In genomic region chr14:47298819-47299261, GRCm38 (mm10) we compare ENCODE assay signal across 8 mouse cellular contexts. TPM values are rescaled to one million over a fixed set of nuclear protein-coding genes. Genes with fewer than 3 reads are reported as not detected.
A peak's percentile ranks its signal among the peaks of the same experiment; 100 is the strongest.
DNase-seq lines count a peak whose midpoint lies in the region; ATAC-seq and TF ChIP-seq lines count a peak whose summit lies in the region.

No protein-coding gene starts in this region.

- peaks cover 19% of the 10 kb centered on the region for H3K36me3 ChIP-seq in ES-Bruce4 (ENCODE audit: control insufficient read depth, insufficient read depth, low read length, poor library complexity, severe bottlenecking)
- peaks cover 40% of the 10 kb centered on the region for H3K36me3 ChIP-seq in embryonic facial prominence, embryonic 10.5 days (replicated peaks)
- peaks cover 5% of the 10 kb centered on the region; the same call in 1 of the 2 replicates for H3K36me3 ChIP-seq in heart, embryonic 16.5 days (ENCODE audit: control insufficient read depth, insufficient read depth)
- H3K36me3 ChIP-seq in thymus, adult 2 months (ENCODE audit: control insufficient read depth, insufficient read depth, low read length): 0 out of 2 replicates have a peak, but pooled peaks cover 3% of the 10 kb centered on the region

- no peaks in the 10 kb centered on the region for H3K9me3 ChIP-seq in ES-Bruce4 (replicated peaks; ENCODE audit: control insufficient read depth, insufficient read depth, low read length, poor library complexity, severe bottlenecking)
- no peaks in the 10 kb centered on the region for H3K9me3 ChIP-seq in embryonic facial prominence, embryonic 10.5 days
- no peaks in the 10 kb centered on the region for H3K9me3 ChIP-seq in heart, embryonic 16.5 days (replicated peaks; ENCODE audit: control insufficient read depth, low read length)

- peak overlapping the region; percentile 80 for H3K4me2 ChIP-seq in heart, embryonic 16.5 days (ENCODE audit: low read depth, low read length)

- TF ChIP-seq POLR2A in ES-Bruce4 (IDR thresholded peaks at IDR 0.05; ENCODE audit: insufficient read depth, low read length): no peak
- no peak for TF ChIP-seq POLR2A in thymus, adult 2 months (IDR thresholded peaks at IDR 0.05; ENCODE audit: control insufficient read depth, extremely low read depth, insufficient read depth, low read length, poor library complexity)

- peak overlapping the region; percentile 77 for H3K27ac ChIP-seq in ES-Bruce4 (ENCODE audit: insufficient read depth, low read length)
- peak overlapping the region; percentile 99 for H3K27ac ChIP-seq in embryonic facial prominence, embryonic 10.5 days (replicated peaks)
- peak overlapping the region; percentile 97 for H3K27ac ChIP-seq in heart, embryonic 16.5 days (ENCODE audit: low read length)
- peak overlapping the region; percentile 59; the same call in 1 of the 2 replicates for H3K27ac ChIP-seq in thymus, adult 2 months (ENCODE audit: control insufficient read depth, insufficient read depth, low read length)

- under 1% methylated on average over 15 of the region's 15 CpGs for WGBS in embryonic facial prominence, embryonic 10.5 days
- WGBS in heart, embryonic 16.5 days: 0% methylated on average over 15 of the region's 15 CpGs
- under 1% methylated on average over 15 of the region's 15 CpGs for whole genome bisulfite sequencing in thymus, adult 2 months

- peak; percentile 47 for DNase-seq in 3T3-L1 (ENCODE audit: low read depth, low spot score)
- peak; percentile 72 for DNase-seq in embryonic facial prominence, embryonic 10.5 days (ENCODE audit: low spot score)
- peak; percentile 42 for DNase-seq in kidney, postnatal 14 days
- DNase-seq in mesoderm, embryonic 11.5 days (ENCODE audit: low read depth, low spot score): peak; percentile 61
- peak; percentile 36 for DNase-seq in thymus, adult 2 months
- DNase-seq in right cerebral cortex, postnatal 25 days: no peak

- H3K27me3 ChIP-seq in ES-Bruce4 (ENCODE audit: control insufficient read depth, insufficient read depth, low read length, poor library complexity, severe bottlenecking): no peaks in the 10 kb centered on the region
- no peaks in the 10 kb centered on the region for H3K27me3 ChIP-seq in embryonic facial prominence, embryonic 10.5 days (replicated peaks; ENCODE audit: low read depth, poor library complexity, severe bottlenecking)
- H3K27me3 ChIP-seq in heart, embryonic 16.5 days (ENCODE audit: control insufficient read depth, insufficient read depth, low read length): no peaks in the 10 kb centered on the region
- no peaks in the 10 kb centered on the region for H3K27me3 ChIP-seq in thymus, adult 2 months (ENCODE audit: control insufficient read depth, insufficient read depth, low read length)

- no peak for TF ChIP-seq EP300 in ES-Bruce4 (IDR thresholded peaks at IDR 0.05; ENCODE audit: insufficient read depth, low read depth, low read length)

- H3K9ac ChIP-seq in ES-Bruce4 (ENCODE audit: low read depth, poor library complexity, severe bottlenecking): peak overlapping the region; percentile 82
- peak overlapping the region; percentile 99 for H3K9ac ChIP-seq in heart, embryonic 16.5 days (ENCODE audit: low read length)

- peak overlapping the region; percentile 74 for H3K4me3 ChIP-seq in ES-Bruce4 (ENCODE audit: low read depth, low read length)
- H3K4me3 ChIP-seq in embryonic facial prominence, embryonic 10.5 days: peak overlapping the region; percentile 75
- peak overlapping the region; percentile 100 for H3K4me3 ChIP-seq in heart, embryonic 16.5 days (ENCODE audit: low read length)
- H3K4me3 ChIP-seq in thymus, adult 2 months (ENCODE audit: control insufficient read depth, insufficient read depth, low read length): peak overlapping the region; percentile 96

- TF ChIP-seq CTCF in ES-Bruce4 (IDR thresholded peaks at IDR 0.05; ENCODE audit: low read depth, low read length): no peak
- no peak for TF ChIP-seq CTCF in thymus, adult 2 months (IDR thresholded peaks at IDR 0.05; ENCODE audit: borderline replicate concordance, control insufficient read depth, extremely low read depth, insufficient read depth, low read length, poor library complexity)

- peak; percentile 23; the same call in 1 of the 2 replicates for ATAC-seq in heart, embryonic 16.5 days (replicated peaks; ENCODE audit: extremely low read depth, insufficient read depth, low FRiP score)

- H3K4me1 ChIP-seq in ES-Bruce4 (ENCODE audit: control insufficient read depth, insufficient read depth, low read length): no peaks in the 10 kb centered on the region
- peaks cover 23% of the 10 kb centered on the region for H3K4me1 ChIP-seq in embryonic facial prominence, embryonic 10.5 days
- peaks cover 15% of the 10 kb centered on the region for H3K4me1 ChIP-seq in heart, embryonic 16.5 days (ENCODE audit: control insufficient read depth, insufficient read depth, low read length)
- 0 out of 2 replicates have a peak, but pooled peaks cover 5% of the 10 kb centered on the region for H3K4me1 ChIP-seq in thymus, adult 2 months (replicated peaks; ENCODE audit: control insufficient read depth, insufficient read depth, low read length)

RNA-seq across cellular contexts. Expression of gene Mapk1ip1l, which starts 0.8 kb away (rescaled TPM):
- 204 and 215 TPM in 2 replicates for polyA plus RNA-seq in ES-Bruce4 (2011; ENCODE audit: insufficient read depth, insufficient read length, low read depth, missing spikeins)
- polyA plus RNA-seq in embryonic facial prominence, embryonic 10.5 days (2016; fragmentation: Nextera tagmentation; extraction: Ambion mirVana): 135 and 137 TPM in 2 replicates
- 40.7 and 41.6 TPM in 2 replicates for polyA plus RNA-seq in heart, embryonic 16.5 days (2015; fragmentation: Nextera tagmentation; extraction: Ambion mirVana)
- polyA plus RNA-seq in thymus, adult 2 months (2012; rRNA removed): 104 and 106 TPM in 2 replicates

RNA-seq across cellular contexts. Expression of gene Socs4, which starts 22.1 kb away (rescaled TPM):
- polyA plus RNA-seq in ES-Bruce4 (2011; ENCODE audit: insufficient read depth, insufficient read length, low read depth, missing spikeins): 22.8 and 24.2 TPM in 2 replicates
- polyA plus RNA-seq in embryonic facial prominence, embryonic 10.5 days (2016; fragmentation: Nextera tagmentation; extraction: Ambion mirVana): 4.2 and 5.6 TPM in 2 replicates
- 2.0 and 2.4 TPM in 2 replicates for polyA plus RNA-seq in heart, embryonic 16.5 days (2015; fragmentation: Nextera tagmentation; extraction: Ambion mirVana)
- polyA plus RNA-seq in thymus, adult 2 months (2012; rRNA removed): 6.7 and 7.4 TPM in 2 replicates

RNA-seq across cellular contexts. Expression of gene Wdhd1, which starts 22.2 kb away (rescaled TPM):
- polyA plus RNA-seq in ES-Bruce4 (2011; ENCODE audit: insufficient read depth, insufficient read length, low read depth, missing spikeins): 42.7 and 55.4 TPM in 2 replicates
- polyA plus RNA-seq in embryonic facial prominence, embryonic 10.5 days (2016; fragmentation: Nextera tagmentation; extraction: Ambion mirVana): 61.3 and 61.5 TPM in 2 replicates
- 14.0 and 14.6 TPM in 2 replicates for polyA plus RNA-seq in heart, embryonic 16.5 days (2015; fragmentation: Nextera tagmentation; extraction: Ambion mirVana)
- 7.7 and 9.9 TPM in 2 replicates for polyA plus RNA-seq in thymus, adult 2 months (2012; rRNA removed)
